Mouse (Mus musculus): ENCODE results near the gene Cwc25. TPM values are rescaled to one million over a fixed set of nuclear protein-coding genes. Genes with fewer than 3 reads are reported as not detected.

Cwc25 gene
- polyA plus RNA-seq, 1 experiment = 16.4 TPM

DNA sequence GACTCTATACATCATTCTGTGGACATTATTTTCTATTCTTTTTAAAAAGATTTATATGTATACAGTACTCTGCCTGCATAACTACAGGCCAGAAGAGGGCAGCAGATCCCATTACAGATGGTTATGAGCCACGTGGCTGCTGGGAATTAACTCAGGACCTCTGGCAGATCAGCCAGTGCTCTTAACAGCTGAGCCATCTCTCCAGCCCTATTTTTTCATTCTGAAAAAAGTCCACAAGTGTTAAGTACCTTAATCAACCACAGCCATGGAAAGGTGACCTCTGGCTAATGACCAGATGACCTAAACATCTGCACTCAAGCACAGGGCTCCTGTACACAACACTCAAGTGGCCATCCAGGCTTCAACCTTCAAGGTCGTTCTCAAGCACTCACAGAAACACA, 10.8 kb upstream of the Cwc25 start:
- Histone ChIP-seq H3K4me3 (ENCODE audit: insufficient read depth, low read length) (no peak overlapping the region), H3K27ac (ENCODE audit: insufficient read depth, low read length) (no peak overlapping the region), H3K4me1 (ENCODE audit: control insufficient read depth, insufficient read depth, low read length) (peaks cover 6% of the 10 kb centered on the region; the same call in 1 of the 2 replicates)
- TF ChIP-seq CTCF (IDR thresholded peaks at IDR 0.05; ENCODE audit: borderline replicate concordance, insufficient read depth, low read length) = no peak
- no peak for TF ChIP-seq POLR2A (IDR thresholded peaks at IDR 0.05; ENCODE audit: low read depth, low read length)

DNA sequence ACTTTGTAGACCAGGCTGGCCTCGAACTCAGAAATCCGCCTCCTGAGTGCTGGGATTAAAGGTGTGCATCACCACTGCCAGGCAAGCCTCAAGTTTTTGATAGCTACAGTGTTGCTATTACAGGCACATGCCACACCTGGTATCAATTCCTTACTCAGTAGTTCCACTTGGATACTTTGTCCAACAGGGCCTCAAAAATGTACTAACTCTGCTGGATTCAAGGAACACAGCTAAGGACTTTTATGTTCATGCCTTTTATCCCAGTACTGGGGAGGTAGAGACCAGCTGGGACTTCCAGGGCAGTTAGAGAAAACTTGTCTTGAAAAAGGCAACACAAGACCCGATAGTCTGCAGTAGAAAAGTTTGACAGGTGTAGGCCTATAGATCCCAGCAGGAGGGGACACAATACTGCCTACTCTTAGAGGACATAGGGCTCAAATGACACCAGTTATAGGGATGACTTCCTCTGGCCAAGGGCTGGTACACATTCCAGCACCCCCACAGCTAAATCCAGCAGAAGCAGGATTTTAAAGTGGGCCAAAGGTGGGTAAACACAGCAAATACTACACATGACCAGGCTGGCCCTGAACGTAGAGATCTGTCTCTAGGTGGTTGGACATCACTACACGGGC, 10.3 kb upstream of the Cwc25 start:
- Histone ChIP-seq H3K4me3 (ENCODE audit: insufficient read depth, low read length) (no peak overlapping the region), H3K27ac (ENCODE audit: insufficient read depth, low read length) (no peak overlapping the region), H3K4me1 (ENCODE audit: control insufficient read depth, insufficient read depth, low read length) (peaks cover 6% of the 10 kb centered on the region; the same call in 1 of the 2 replicates)
- peak; percentile 41 for TF ChIP-seq POLR2A (IDR thresholded peaks at IDR 0.05; ENCODE audit: low read depth, low read length)
- no peak for TF ChIP-seq CTCF (IDR thresholded peaks at IDR 0.05; ENCODE audit: borderline replicate concordance, insufficient read depth, low read length)

DNA sequence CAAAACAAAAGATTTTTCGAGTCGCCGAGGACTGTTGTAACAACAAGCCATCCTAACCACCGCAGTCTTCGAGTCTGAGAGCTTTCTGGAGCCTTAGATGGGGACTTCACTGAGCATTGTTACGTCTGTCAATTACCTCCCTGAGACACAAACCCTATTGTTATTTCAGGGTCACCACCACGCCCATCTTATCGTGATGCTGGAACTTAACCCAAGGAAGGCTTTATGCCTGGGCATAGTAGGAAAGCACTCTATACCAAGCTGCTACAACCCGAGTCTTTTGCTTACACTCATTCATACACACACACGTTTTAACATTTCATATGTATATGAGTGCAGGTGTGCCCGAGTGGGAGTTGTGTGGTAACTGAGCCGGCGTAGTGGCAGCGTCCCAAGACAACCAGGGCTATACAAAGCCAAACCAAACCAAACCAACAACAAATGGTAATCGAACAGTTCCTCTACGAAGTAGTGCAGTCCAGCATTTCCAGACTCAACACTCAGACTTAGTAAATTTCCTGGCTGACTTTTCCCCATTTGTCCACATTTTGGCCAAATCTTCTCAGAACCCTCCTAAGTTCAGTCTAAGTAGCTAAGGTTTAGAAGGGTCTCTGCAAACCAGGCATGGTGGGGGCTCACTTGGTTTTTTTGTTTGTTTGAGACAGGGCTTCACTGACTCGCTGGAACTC, 9.6 kb upstream of the Cwc25 start, which contains the start of gene 1700001P01Rik:
1700001P01Rik (minus strand) TSS at position 111 of the 689 bp plus-strand sequence.
- Histone ChIP-seq H3K27ac (ENCODE audit: insufficient read depth, low read length) (no peak within 1 kb of the TSS), H3K4me1 (ENCODE audit: control insufficient read depth, insufficient read depth, low read length) (peaks cover 6% of the 10 kb centered on the region; the same call in 1 of the 2 replicates), H3K4me3 (ENCODE audit: insufficient read depth, low read length) (no peak within 1 kb of the TSS)
- TF ChIP-seq POLR2A (IDR thresholded peaks at IDR 0.05; ENCODE audit: low read depth, low read length) (0 out of 2 replicates have a peak, but pooled peaks have one; percentile 30), CTCF (IDR thresholded peaks at IDR 0.05; ENCODE audit: borderline replicate concordance, insufficient read depth, low read length) (no peak)

DNA sequence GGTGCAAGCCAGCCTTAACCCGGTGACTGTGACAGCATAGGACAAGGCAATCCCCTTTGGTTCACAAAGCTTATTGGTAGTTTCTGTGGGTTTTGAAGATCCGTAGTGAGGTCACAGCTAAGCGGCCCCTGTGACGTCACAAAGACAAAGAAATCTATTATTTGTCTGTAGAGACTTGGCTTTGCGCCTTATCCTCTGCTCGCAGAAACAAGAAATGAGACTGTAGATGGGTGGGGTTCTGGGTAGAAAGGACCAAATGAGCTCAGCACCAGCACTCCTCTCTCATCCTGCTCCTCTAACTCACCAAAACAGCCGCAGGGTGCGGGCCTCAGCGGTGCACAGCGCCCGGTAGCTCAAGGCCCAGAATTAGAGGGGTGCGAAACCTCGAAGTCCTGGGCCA, 8.8 kb upstream of the Cwc25 start:
- TF ChIP-seq POLR2A (IDR thresholded peaks at IDR 0.05; ENCODE audit: low read depth, low read length) = no peak
- TF ChIP-seq CTCF (IDR thresholded peaks at IDR 0.05; ENCODE audit: borderline replicate concordance, insufficient read depth, low read length) = no peak
- Histone ChIP-seq H3K4me3 (ENCODE audit: insufficient read depth, low read length) (no peak overlapping the region), H3K27ac (ENCODE audit: insufficient read depth, low read length) (no peak overlapping the region), H3K4me1 (ENCODE audit: control insufficient read depth, insufficient read depth, low read length) (peaks cover 3% of the 10 kb centered on the region; the same call in 1 of the 2 replicates)

DNA sequence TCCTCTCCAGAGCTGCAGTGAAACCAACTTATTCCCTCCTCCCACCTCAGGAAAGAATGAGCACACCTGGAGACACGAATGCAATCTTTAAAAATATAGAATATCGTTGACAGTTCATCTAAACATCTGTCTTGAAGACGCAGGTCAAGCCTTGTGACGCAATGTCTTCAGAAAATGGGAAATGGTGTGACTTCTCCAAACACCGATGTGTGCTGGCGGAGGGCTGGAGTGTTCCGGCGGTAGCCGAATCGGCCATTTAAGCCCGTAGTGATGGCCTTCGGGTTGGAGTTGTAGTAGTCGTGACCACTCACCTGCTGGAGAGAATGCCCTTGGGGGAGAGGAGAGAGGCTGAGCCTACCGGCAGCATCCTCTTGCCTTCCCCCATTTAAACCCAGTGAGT, 5.1 kb upstream of the Cwc25 start:
- TF ChIP-seq CTCF (IDR thresholded peaks at IDR 0.05; ENCODE audit: borderline replicate concordance, insufficient read depth, low read length) (no peak), POLR2A (IDR thresholded peaks at IDR 0.05; ENCODE audit: low read depth, low read length) (no peak)
- no peak overlapping the region for H3K27ac ChIP-seq (ENCODE audit: insufficient read depth, low read length)
- H3K4me1 ChIP-seq (ENCODE audit: control insufficient read depth, insufficient read depth, low read length) = no peaks in the 10 kb centered on the region
- H3K4me3 ChIP-seq (ENCODE audit: insufficient read depth, low read length) = no peak overlapping the region

DNA sequence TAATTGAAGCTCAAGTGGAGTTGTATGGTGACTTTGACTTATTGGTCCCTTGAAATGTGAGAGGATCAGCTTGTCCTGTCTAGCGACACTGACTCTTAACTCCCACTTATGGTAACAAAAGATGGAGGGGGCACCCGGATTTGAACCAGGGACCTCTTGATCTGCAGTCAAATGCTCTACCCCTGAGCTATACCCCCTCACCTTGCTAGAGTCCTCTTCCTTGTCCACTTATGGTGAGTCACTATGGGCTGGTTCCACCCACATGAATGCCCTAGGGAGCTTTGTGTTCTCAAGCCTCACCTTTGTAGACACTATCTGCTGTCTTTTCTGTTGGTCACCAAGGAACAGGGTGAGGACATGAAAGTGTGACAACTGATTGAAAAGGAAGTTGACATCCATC, 3.3 kb upstream of the Cwc25 start:
- no peak for TF ChIP-seq CTCF (IDR thresholded peaks at IDR 0.05; ENCODE audit: borderline replicate concordance, insufficient read depth, low read length)
- Histone ChIP-seq H3K4me3 (ENCODE audit: insufficient read depth, low read length) (no peak overlapping the region), H3K4me1 (ENCODE audit: control insufficient read depth, insufficient read depth, low read length) (no peaks in the 10 kb centered on the region; the same call in 1 of the 2 replicates), H3K27ac (ENCODE audit: insufficient read depth, low read length) (no peak overlapping the region)

DNA sequence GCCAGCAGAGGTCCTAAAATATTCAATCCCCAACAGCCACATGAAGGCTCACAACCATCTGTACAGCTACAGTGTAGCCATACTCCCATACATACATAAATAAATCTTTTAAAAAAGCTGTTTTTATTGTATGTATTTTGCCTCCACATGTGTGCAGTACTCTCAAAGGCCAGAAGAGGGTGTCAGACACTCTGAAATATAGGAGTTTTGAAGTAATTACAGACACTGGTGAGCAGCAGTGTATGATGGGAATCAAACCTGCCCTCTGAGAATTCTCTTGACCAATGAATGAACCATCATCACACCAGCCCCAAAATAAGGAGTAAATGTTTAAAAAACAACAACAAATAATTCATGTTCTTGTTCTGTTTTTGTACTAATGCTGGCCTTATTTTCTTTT, 4.7 kb downstream of the Cwc25 start:
- TF ChIP-seq POLR2A (IDR thresholded peaks at IDR 0.05; ENCODE audit: low read depth, low read length) (no peak), CTCF (IDR thresholded peaks at IDR 0.05; ENCODE audit: borderline replicate concordance, insufficient read depth, low read length) (no peak)
- H3K27ac ChIP-seq (ENCODE audit: insufficient read depth, low read length) = no peak overlapping the region
- no peak overlapping the region for H3K4me3 ChIP-seq (ENCODE audit: insufficient read depth, low read length)
- H3K4me1 ChIP-seq (ENCODE audit: control insufficient read depth, insufficient read depth, low read length) = no peaks in the 10 kb centered on the region; the same call in 1 of the 2 replicates

DNA sequence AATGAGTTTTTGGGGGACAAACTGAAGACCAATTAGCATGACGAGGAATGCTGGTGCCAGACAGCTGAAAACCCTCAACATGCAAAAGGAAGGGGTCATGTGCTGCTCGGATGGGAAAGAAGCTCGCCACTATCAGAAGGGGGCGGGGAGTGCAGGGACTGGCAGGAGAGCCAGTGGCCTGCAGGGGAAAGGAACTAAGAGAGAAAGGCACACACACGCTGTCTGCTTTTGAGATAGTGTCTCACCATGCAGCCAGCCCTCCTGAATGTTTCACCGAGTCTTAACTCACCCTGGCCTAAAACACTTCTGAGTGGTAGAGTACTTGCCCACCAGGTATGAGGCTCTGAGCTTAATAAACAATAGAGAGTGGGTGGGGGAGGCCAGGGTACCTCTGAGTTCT, 7.4 kb downstream of the Cwc25 start:
- no peaks in the 10 kb centered on the region for H3K4me1 ChIP-seq (ENCODE audit: control insufficient read depth, insufficient read depth, low read length)
- H3K27ac ChIP-seq (ENCODE audit: insufficient read depth, low read length) = no peak overlapping the region
- no peak overlapping the region for H3K4me3 ChIP-seq (ENCODE audit: insufficient read depth, low read length)
- TF ChIP-seq POLR2A (IDR thresholded peaks at IDR 0.05; ENCODE audit: low read depth, low read length) = no peak
- TF ChIP-seq CTCF (IDR thresholded peaks at IDR 0.05; ENCODE audit: borderline replicate concordance, insufficient read depth, low read length) = no peak

DNA sequence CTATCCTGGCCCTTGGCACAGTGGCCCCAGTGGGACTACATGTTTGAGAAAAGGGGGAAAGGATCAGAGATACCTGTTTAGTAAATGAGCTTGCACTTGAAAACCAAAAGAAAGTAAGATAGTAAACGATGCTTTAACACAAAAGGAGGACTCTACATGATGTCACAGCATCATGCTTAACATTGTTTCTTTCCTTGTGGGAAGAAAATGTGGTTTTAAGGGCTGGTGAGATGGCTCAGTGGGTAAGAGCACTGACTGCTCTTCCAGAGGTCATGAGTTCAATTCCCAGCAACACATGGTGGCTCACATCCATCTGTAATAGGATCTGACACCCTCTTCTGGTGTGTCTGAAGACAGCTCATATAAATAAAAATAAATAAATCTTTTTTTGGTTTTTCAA, 8.2 kb downstream of the Cwc25 start:
- no peak for TF ChIP-seq CTCF (IDR thresholded peaks at IDR 0.05; ENCODE audit: borderline replicate concordance, insufficient read depth, low read length)
- no peak for TF ChIP-seq POLR2A (IDR thresholded peaks at IDR 0.05; ENCODE audit: low read depth, low read length)
- H3K4me1 ChIP-seq (ENCODE audit: control insufficient read depth, insufficient read depth, low read length) = no peaks in the 10 kb centered on the region
- H3K4me3 ChIP-seq (ENCODE audit: insufficient read depth, low read length) = no peak overlapping the region
- H3K27ac ChIP-seq (ENCODE audit: insufficient read depth, low read length) = no peak overlapping the region

DNA sequence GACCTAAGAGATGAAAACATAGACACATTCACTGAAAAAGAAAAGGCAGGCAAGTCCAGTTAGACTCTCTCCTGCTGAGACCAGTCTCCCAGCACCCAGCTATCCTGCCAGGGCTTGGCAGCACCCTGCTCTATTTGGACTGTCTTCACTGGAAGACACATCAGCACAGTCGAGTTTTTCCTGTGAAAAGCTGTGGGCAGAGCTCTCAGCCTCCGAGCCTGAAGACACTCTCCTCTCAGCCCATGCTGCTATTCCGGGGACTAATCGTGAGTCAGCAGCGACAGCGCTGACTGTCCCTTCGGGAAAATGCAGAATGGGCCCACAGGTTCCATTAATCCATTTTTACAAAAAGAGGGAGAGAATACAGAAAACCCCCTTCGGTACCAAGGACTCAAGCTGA, 13.1 kb downstream of the Cwc25 start:
- Histone ChIP-seq H3K4me3 (ENCODE audit: insufficient read depth, low read length) (no peak overlapping the region), H3K4me1 (ENCODE audit: control insufficient read depth, insufficient read depth, low read length) (peaks cover 4% of the 10 kb centered on the region), H3K27ac (ENCODE audit: insufficient read depth, low read length) (no peak overlapping the region)
- no peak for TF ChIP-seq POLR2A (IDR thresholded peaks at IDR 0.05; ENCODE audit: low read depth, low read length)
- TF ChIP-seq CTCF (IDR thresholded peaks at IDR 0.05; ENCODE audit: borderline replicate concordance, insufficient read depth, low read length) = no peak

Data from embryonic fibroblast, embryonic 13.5 days (primary cell).